Mouse (Mus musculus): ENCODE results near the gene Olfr982.
A peak's percentile ranks its signal among the peaks of the same experiment; 100 is the strongest.

Olfr982 gene

GRCm38 (mm10) chr9:40073529-40073928, at the start of gene Olfr982:
Gene Olfr982 (plus strand): TSS chr9:40073829.
- DNase-seq (ENCODE audit: low spot score), result no peak

- DNase-seq (ENCODE audit: low spot score), result no peak
Observed at GRCm38 (mm10) chr9:40050138-40050537, 23.5 kb upstream of the Olfr982 start.

DNA sequence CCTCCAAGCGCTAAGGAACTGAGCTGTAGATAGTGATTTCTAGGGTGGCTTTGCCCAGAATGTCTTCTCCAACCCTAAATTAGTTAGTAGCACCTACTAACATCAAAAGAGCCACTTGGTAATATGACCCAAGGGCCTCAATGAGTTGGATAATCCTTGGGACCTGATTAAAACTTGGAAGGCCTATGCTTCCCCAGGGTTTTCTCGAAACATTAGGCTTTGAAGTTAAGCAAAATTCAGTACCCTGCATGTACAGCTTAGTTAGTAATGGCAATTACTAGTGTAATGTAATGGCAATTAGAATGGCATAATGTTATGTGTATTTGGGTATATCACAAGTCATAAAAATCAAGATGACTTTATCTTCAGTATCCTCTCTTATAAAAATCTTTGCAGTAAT, 19.9 kb downstream of the Olfr982 start, which contains the start of gene Olfr983:
TSS of gene Olfr983 (minus strand) at position 101 of the 400 bp plus-strand sequence.
- DNase-seq (ENCODE audit: low spot score), result no peak

DNA sequence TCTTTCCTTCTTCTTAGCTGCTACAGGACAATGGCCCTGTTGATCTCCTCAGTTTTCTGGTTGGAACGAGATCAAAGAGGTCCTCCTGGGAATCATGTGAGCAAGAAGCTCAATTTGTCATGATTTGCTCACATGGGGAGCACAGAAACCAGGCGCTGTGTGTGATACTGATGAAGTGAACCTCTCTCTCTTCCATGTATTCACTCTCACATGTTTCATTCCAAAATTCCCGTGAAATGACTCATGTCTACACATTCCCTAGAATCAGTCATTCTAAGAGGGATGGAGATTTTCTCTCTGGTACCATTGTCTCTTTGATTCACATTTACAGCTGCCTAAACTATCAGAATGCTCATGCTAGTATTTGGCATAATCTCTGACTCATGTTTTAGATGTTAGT, 21.1 kb downstream of the Olfr982 start:
- DNase-seq (ENCODE audit: low spot score), result no peak

DNA sequence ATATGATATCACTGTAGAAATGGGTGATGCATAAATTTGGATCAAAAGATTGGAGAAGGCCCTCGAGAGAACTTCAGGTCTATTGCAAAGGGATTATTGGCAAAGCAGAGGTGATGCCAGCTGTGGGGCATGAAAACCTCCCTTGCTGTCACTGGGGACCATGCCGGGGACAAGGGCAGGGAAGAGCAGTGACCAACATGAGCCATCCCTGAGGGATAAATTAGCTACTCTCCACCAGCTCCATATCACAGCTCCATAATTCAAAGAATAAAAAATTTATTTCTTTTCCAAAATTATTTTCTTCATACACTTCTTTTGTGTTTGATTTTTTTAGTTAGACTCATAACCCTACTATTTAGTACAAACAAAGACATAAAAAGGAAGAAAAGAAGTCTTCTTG, 40.5 kb downstream of the Olfr982 start, which contains the start of gene Olfr984:
TSS of gene Olfr984 (minus strand) at position 101 of the 400 bp plus-strand sequence.
- DNase-seq (ENCODE audit: low spot score), result no peak

DNA sequence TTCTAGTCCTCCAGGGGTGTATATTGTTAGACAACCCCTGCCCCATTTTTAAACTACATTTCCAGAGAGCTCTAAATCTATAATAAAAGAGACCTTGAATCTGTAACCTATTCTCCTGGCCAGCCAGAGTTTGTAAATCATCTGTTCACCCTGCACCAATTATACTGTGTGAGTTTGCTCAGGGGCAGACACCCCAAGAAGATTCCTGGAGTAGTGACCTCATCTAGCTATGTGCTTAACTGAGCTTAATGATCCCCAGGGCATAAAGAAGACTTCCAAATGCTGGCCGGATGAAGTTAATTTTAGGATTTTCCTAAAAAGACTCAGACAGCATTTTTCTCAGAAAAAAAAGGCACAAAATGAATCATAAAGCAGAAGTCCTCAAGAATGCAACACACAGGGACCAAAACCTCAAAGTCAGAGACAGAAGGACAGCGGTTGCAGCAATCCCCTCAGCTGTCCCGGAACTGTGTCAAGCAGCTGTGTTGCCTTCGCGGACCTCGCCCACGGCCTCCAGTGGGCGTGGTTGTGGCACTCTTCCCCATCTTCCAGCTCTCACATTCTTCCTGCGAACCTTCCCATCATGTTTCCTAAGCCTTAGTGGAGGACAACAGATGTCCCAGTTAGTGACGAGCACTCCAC, 43.1 kb downstream of the Olfr982 start:
- peak; percentile 38 for DNase-seq (ENCODE audit: low spot score)

- DNase-seq (ENCODE audit: low spot score), result no peak
Observed at GRCm38 (mm10) chr9:40117287-40117659, 43.6 kb downstream of the Olfr982 start.

Measured in lung, postnatal 25 days (tissue).